Mouse (Mus musculus) cerebellum, postnatal 4 days (tissue): ENCODE measurements at regions not wholly inside any gene's neighbourhood (a gene's known extent, or its start where the extent isn't known, plus 50 kb on each side); places are given as distances from the start of the nearest gene placed in this dataset.
A peak's percentile ranks its signal among the peaks of the same experiment; 100 is the strongest.
"Not testable (repeated sequence)": the region's sequence is repeated elsewhere in the genome, so short reads cannot be mapped to it uniquely, and the experiment has no call there.

Experiments
- DNase-seq, 2 experiments: peaks; one replicate each; pipeline ENCODE4 v3.0.0; 2022; ENCODE audit warnings: low spot score in 2 of 2, mixed read lengths in 1 of 2

DNA sequence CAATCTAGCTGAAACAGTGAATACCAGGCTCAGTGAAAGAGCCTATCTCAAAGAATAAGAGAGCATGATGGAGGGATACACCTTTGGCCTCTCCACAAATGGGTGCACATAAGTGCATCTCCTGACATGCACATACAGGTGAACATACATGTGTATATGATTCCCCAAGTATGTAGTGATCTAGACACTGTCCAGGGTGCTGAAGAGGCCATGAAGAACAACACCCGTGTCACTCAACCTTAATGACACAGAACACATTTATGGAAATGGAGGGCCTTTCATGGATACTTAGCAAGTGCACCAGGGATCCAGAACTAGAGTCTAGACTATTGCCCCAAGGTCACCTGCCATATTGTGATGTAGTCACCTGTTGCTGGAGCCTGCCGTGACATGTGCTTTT lies 56.9 kb downstream of the Spata19 start:
- DNase-seq: no peak

DNA sequence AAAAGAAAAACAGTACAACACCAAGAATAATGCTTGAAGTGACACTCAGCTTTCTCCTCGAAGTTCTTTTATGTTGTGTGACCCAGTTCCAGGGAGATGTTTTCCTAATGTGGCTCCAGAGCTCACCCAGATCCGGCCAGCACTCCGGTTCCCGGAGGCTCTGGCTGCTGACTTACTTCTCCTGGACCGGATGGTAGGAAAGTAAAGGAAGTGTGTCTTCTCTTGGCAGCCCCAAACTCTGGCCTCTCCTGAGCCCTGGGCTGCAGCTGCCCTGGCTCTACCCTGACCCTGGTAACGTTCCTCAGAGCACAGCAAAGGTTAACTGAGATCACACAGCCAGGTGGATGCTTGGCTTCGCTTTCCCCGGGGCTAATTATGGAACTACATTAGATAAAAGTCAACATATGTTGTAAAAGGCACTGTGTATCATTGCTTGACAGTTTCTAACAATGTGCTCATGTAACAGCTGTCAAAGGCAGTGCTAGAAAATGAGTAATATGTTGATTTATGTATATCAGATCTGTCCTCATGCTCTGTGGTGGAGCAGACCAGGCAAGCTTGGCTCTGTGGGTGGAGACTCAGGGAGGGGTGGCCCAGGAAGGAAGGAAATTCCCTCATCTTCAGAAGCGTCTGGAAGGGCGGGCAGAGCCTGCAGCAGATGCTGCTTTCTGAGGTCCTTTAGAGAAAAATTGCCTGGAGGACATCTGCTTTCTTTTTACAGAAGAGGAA lies 57.5 kb downstream of the Spata19 start:
- DNase-seq: no peak

DNA sequence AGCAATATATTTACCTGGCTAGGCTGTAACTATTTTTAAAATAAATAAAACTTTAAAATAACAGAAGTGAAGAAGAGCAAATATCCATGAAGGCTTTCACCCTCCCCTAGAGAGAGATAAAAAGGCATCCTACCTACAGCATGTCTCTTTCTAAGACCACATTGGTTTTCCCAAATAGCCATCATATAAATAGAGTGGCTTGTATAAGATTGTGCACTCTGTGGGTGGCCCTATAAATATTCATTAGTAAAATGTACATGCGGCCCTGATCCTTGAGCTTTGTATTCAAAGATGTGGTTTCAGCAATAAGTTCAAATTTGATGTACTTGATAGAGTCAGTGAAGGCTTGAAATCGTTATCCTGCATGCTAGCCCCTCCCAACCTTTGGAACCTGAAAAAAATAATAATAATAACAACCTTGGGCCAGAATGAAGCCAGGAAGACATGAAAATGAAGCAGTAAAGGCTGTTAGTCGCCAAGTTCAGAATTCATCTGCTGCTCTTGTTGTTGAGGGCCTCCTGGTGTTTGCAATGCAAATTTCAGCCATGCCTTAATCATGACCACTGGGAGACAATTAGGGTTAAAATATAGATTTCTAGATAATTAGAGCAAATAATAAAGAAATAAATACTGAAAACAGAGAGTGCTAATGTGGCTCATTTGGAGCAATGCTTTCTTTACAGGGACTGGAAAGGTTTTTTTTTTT lies 61.9 kb downstream of the Spata19 start:
- no peak for DNase-seq

DNA sequence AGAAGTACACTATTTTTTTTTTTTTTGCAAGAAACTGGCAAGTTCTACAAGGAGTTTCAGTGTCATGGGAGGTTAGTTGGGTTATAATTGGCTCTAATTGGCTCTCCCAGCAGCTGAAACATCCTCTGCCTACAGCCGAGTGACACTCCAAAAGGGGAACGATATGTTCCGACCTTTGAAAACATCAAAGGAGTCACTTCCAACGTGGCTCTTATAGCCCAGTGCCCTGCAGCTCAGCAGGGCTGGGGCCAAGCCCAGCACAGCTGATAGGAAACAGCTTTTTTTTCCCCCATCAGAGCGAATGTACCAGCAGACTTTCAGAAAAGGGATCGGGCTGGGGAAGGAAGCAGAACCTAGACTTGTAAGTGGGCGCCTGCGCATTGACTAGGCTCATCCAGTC lies 64.4 kb downstream of the Spata19 start:
- no peak for DNase-seq

DNA sequence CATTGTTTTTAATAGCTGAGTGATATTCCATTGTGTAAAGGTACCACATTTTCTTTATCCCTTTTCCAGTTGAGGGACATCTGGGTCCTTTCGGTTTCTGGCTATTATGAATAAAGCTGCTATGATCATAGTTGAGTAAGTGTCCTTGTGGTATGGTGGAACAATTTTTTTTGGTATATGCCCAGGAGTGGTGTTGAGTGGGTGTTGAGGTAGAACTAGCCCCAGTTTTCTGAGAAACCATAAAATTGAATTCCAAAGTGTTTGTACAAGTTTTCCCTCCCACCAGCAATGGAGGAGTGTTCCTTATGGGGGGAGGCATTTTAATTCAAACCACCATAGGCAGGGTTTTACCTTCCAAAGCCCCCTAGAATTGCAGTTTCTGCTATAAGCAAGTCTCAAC lies 67.4 kb downstream of the Spata19 start:
- no peak for DNase-seq

DNA sequence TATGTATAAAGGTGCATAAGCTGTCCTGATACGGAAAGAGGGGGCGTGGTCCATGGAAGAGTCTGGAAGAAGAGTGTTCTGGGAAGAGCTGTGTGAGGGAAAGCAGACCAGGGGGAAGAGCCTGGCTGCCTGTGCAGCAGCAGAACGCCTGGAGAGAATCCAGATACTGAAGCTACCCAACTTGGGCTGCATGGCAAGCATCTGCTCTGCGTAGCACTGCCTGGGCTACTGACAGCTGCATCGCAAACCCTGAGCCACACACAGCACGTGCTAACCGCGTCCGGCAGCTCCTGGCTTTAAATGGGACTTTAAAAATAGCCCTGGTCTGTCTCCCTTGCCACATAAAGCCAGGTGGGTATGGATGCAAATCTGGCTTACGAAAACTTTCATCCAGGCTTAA lies 78.9 kb downstream of the Spata19 start:
- peak in 1 of 2 experiments; percentile 35 for DNase-seq

DNA sequence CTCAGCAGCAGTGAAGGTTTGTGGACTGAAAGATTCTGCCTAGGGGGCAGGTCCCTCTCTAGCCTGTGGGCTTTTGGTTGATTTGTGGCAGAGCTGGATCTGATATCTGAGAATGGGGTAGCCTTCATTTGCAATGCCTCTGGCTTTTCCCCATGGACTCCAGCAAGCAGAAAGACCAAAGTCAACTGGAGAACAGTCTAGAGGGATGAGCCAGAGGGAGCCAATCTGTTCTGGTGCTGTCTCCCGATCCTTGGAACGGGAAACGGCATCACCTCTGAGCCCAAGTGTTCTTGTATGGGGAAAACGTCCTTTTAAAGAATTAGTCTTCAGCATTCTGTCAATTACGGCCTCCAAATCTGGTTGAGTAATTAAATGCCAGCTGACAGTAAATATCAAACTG lies 80.0 kb downstream of the Spata19 start:
- DNase-seq: no peak

DNA sequence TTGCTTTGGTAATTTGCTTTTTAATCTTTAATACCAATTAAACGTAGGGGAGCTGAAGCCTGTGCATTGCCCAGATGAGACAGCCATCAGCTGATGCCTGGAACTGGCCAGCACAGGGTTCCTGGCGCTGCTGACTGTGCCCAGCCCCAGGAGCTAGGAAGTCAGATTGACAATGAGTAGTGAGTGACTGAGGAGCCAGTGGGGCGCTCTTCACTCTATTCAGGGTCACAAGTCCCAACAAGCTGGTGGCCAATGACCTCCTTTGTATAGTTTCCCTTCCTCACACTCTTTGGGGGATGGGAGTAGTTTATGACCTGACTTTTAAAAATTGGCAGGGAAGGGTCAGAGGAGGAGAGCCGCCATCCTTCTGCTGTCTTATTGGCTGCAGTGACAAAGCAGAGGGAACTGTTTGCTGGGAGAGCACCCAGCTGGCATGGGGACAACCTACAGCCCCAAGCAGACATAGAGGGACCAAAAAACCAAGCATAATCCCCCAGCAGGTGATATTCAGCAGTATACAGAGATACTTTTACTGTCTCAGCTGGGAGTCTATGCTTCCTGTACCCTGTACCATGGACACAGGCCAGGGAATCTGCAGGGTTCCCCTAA lies 80.6 kb downstream of the Spata19 start:
- DNase-seq: peak in 1 of 2 experiments; percentile 38

DNA sequence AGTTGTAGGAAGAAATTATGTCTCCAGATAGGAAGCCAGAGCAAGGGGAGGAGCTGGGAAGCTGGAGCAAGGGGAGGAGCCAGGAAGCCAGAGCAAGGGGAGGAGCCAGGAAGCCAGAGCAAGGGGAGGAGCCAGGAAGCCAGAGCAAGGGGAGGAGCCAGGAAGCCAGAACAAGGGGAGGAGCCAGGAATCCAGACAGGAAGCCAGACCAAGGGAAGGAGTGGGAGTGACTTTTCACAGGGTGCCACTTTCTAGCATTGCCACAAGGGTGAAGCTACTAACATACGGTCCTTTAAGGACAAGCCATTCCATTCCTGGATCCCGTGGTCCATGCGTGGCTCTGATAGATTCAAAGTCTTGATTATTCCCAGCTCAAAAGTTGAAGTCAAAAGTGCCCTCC lies 81.7 kb downstream of the Spata19 start:
- no peak for DNase-seq

DNA sequence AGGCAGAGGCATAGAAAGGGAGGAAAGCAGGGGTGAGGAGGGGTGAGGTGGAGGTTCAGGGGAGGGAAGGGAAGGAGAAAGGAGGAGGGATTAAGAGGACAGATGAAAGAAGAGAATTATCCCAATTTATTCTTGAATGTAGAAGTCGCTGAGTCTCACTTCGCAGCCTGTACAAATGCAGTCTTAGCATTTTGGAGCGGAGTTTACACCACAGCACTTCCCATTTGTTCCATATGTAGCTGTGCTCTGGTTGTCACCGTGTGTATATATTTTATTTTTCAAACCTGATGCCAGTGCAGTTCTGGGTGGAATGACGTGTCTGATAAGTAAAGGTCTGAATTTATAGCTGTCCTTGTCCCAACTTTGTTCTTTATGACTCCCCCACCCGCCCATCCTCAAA lies 105.2 kb downstream of the Spata19 start:
- no peak for DNase-seq

DNA sequence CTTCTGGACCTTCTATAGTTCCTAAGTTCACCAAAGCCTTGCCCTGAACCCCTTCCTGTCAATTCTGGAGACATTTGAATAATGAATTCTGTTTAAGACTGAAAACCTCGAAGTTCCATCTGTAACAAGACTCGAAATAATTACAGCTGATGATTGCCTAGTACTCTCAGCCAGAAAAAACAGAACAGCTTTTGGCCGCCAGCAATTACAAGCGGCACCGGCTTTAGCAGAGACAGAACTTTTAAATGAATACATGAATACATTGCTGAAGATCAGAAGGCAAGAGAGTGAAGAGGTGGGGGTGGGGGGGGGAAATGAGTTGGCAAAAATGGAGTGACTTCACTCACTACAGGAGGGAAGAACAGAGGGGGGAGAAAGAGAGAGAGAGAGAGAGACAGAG lies 112.6 kb downstream of the Spata19 start:
- no peak for DNase-seq

DNA sequence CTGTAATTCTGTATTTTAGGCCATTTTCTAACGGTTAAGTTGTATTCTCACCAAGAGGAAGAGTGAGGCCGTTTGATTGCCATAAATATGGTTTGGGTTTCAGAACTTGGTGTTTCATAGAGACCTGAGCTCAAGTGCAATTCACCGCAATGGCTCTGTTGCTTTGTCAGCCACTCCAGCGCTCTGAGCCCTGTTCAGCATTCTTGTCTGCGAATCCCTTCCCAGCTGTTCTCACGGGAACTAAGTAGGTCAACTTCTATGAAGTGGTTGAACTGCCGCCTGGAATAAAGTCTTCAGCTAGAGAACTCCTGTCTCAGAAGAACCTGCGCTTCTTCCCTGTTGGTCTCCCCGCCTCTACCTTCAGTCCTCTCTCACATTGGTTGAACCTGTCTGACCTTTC lies 113.1 kb downstream of the Spata19 start:
- no peak for DNase-seq

DNA sequence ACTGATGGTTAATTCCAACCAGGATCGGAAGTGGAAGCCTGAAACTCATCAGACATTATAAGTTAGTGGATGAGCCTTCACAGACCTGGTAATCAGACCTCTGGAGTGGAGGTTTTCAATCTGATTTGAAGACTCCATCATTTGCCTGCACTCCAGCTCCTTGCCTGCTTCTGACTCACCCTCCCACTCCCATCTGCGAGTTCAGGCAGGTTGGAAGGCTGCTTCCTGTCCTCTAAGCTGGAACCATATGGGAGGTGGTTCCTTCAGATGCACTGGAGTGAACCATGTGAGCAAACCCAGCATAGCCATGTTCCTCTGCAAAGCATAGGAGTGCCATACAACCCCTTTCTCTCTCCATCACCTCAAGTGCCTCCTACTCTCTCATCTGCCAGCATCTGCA lies 114.6 kb downstream of the Spata19 start:
- DNase-seq: no peak

DNA sequence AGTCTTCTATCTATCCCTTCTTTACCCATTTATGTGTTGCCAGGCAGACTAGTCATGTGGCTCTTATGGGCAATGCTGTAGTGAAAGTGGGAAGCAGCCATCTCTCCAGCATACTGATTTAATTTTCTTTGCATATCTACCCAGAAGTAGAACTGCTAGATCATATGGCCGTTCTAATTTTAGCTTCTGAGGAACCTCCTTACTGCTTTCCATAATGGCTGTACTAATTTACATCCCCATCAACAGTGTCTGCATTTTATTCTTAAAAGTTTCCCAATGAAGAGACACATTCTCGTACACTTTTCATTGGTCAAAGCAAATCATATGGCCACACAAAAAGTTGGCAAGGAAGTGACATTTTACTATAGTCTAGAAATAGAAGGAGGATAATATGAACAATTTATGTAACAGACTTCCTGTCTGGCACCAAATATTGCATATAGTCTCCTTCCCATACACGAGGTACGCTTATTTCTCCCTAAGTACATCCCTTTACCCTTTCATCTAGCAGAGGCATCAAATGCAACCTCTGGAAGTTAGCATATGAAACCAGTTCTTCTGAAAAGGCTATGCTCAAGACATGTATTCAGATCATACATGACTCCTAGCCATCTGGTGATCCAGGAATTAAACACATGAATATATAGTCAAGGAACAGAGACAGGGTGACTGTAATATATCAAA lies 119.0 kb downstream of the Spata19 start:
- DNase-seq: no peak

DNA sequence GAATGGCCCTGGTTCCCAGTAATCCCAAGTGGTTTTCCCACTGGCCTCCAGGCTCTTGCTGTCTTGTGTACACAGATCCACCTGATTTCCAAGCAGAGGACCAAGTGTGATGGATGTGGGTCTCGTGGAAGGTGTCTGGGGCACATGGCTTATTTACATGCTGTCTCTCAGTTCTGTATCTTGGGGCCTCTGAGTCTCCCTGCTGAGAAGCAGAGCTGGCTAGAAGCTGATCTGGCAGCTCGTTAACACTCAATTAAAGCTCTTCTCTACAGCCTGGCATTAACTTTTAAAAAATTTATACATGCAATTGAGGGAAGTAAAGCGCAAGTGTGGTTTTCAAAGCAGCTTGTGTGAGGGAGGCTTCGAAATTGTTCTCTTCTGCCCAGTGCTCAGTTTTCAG lies 121.4 kb downstream of the Spata19 start:
- no peak for DNase-seq

DNA sequence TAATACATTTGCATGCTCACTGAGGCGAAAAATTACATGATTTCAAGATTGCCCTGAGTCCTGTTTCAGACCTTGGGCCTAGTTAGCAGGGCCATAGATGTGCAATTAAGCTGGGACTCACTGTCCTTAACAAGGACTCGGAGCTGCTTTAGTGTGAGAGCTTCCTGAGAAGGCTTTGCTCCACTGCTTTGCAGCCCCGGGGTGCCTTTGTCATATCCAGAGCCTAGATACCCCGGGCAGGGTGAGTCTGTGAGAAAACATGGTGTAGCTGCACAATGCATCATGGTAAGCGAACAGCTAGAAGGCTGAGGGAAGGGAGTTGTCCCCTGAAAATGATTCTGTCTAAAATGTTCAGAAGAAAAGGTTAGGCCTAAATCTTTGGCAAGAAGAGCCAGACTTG lies 123.1 kb downstream of the Spata19 start:
- DNase-seq: no peak

DNA sequence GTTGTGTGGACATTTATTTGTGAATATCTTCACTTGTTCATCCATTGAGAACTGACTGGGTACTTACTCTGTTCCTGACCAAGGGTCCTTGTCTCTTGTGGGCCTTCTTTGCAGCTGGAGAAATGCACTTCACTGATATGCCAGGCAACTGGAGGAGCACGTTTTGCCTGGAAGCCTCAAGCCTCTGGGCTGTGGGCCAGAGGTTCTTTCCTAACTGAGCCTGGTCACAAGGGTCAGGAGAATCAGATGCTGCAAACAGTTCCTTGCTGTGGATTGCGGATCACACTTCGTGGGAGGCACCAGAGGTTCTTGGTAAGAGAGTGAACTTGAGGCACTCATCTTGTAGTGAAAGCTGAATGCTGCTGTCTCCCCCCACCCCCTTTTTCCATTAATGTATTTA lies 124.6 kb downstream of the Spata19 start:
- no peak for DNase-seq

DNA sequence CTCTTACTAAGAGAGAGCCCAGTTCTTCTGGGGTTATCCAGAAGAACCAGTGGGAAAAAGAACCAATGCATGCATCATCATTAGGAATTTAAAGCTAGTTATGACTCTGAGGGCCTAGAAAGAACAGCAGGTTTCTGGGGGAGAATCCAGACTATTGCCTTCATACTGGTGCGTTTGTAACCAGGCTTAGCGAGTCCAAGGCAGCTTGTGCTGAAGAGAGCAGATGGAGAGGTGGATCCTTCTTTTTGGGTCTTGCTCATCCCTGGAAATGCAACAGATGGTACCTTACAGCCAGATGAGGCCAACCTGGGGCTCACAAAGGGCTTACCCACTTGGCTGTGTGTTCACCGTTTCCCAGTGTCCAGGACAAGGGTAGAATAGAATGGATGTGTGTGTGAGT lies 130.1 kb downstream of the Spata19 start:
- DNase-seq: no peak

DNA sequence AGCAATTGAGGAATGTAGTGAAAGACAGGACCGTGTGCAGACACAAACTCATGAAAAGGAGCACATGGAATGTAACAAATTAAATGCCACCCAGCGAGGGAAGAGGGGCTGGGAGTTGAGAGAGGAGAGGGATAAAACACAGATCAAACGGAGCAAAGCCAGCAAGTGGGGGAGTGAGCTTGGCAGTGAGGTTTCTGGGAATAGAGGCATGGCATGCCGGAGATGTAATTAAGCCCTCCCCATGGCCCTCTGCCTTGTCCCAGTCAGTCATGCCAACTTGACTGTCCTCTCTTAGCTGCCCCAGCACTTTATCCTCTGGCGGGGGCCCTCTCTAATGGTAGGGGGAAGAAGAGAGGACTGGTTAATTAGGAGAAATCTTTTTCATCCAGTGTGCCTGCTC lies 141.9 kb downstream of the Spata19 start:
- DNase-seq: no peak

DNA sequence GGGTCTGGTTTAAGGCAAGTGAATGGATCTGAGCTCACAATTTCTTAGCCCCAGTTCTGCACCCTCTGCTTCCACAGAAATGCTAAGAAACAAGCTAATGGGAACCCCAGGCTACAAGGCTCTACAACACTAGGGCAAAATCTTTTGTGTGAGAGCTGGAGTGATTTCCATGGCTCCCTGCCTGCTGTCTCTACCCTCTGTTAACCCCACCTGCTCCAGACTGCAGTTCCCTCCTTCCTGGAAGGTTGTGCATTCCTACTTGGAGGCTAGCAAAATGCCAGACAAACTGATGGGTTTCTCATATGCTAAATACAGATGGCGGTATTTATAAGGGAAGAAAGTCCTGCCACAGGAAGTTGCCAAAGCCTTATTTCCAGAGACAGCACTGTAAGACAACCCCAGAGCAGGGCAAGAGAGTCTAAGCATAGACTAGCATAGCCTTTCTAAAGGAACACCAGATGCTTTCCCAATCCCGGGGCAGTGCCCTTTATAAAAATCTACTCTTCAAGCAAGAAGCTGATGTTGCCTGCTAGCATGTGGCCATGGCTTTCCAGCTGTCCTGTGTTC lies 145.1 kb downstream of the Spata19 start:
- DNase-seq: no peak

DNA sequence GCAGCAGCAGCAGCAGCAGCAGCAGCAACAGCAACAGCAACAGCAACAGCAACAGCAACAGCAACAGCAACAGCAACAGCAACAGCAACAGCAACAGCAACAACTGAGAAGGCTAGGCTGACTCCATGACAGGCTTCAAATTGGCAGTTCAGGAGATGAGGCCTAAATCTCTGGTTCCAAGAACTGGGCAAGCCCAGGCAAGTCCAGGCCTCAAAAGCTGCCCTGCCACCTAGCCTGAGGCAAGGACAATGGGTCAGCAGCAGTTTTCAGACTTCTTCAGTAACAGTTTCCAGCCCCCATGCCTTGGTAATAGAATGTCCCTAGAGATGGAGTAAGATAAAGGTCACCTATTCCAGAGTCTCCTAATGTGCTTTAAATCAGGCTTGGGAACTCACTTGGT lies 158.1 kb downstream of the Spata19 start:
- not testable (repeated sequence) for DNase-seq
